ENCODE assay signal across 17 mouse cellular contexts in genomic region chr3:156414431-156415427, GRCm38 (mm10).
DNase-seq lines count a peak whose midpoint lies in the region; ATAC-seq and TF ChIP-seq lines count a peak whose summit lies in the region.
"Had no signal": no experiment of that assay in that cellular context is flagged by ENCODE, and none has a peak within 500 bp of the region (broad histone marks: within the 10 kb centered on the region; RNA-seq: fewer than 3 reads in every experiment).

No protein-coding gene starts in this region.

- DNase-seq in embryonic facial prominence, embryonic 11.5 days (ENCODE audit: low spot score) = no peak
- DNase-seq in embryonic facial prominence, embryonic 10.5 days (ENCODE audit: low spot score) = no peak
- no peak for DNase-seq in midbrain, postnatal 0 days (ENCODE audit: low spot score)
- peak; percentile 72 for DNase-seq in R1 (ENCODE audit: low read depth, low spot score)
- no peak for DNase-seq in urinary bladder, postnatal 10 days (ENCODE audit: low spot score)
- DNase-seq in right cerebral cortex, postnatal 36 days (ENCODE audit: low spot score in 2 of 2) = no peak
- DNase-seq: cerebellum, postnatal 14 days; kidney, adult 11 months; kidney, postnatal 14 days; lung, adult 2 months; thymus, adult 2 months had no signal

- no peaks in the 10 kb centered on the region for H3K27me3 ChIP-seq in embryonic facial prominence, embryonic 11.5 days (ENCODE audit: control insufficient read depth, insufficient read depth, low read length)
- no peaks in the 10 kb centered on the region for H3K27me3 ChIP-seq in embryonic facial prominence, embryonic 10.5 days (replicated peaks; ENCODE audit: low read depth, poor library complexity, severe bottlenecking)
- H3K27me3 ChIP-seq in midbrain, embryonic 12.5 days = no peaks in the 10 kb centered on the region
- no peaks in the 10 kb centered on the region for H3K27me3 ChIP-seq in midbrain, postnatal 0 days (ENCODE audit: insufficient read depth, low read length)
- H3K27me3 ChIP-seq: heart, embryonic 13.5 days; neural tube, embryonic 13.5 days had no signal

- H3K4me3 ChIP-seq in embryonic facial prominence, embryonic 11.5 days (ENCODE audit: low read depth, low read length) = no peak overlapping the region
- H3K4me3 ChIP-seq in embryonic facial prominence, embryonic 10.5 days = no peak overlapping the region
- no peak overlapping the region for H3K4me3 ChIP-seq in midbrain, embryonic 12.5 days
- H3K4me3 ChIP-seq in midbrain, postnatal 0 days (ENCODE audit: low read depth, low read length) = no peak overlapping the region
- H3K4me3 ChIP-seq: heart, embryonic 13.5 days; hindbrain, embryonic 10.5 days; neural tube, embryonic 13.5 days had no signal

- H3K9ac ChIP-seq in embryonic facial prominence, embryonic 11.5 days (replicated peaks; ENCODE audit: low read length) = no peak overlapping the region
- H3K9ac ChIP-seq in midbrain, embryonic 12.5 days (replicated peaks) = no peak overlapping the region
- H3K9ac ChIP-seq in midbrain, postnatal 0 days (replicated peaks; ENCODE audit: low read length, poor library complexity, severe bottlenecking) = no peak overlapping the region
- H3K9ac ChIP-seq: heart, embryonic 13.5 days; neural tube, embryonic 13.5 days had no signal

- peak; percentile 39; the same call in 1 of the 2 replicates for ATAC-seq in embryonic facial prominence, embryonic 11.5 days (replicated peaks; ENCODE audit: insufficient number of reproducible peaks, low FRiP score, low TSS enrichment, low read depth)
- peak; percentile 44; the same call in 1 of the 2 replicates for ATAC-seq in midbrain, embryonic 12.5 days (ENCODE audit: low FRiP score, low read depth)
- no peak for ATAC-seq in midbrain, postnatal 0 days (ENCODE audit: low FRiP score)
- ATAC-seq in neutrophil, adult 5-6 weeks (ENCODE audit: extremely low read depth, insufficient number of reproducible peaks, low FRiP score, poor library complexity, severe bottlenecking) = 0 out of 2 replicates have a peak, but pooled peaks have one; percentile 16

- H3K9me3 ChIP-seq in embryonic facial prominence, embryonic 11.5 days (replicated peaks; ENCODE audit: control insufficient read depth, low read length) = no peaks in the 10 kb centered on the region
- no peaks in the 10 kb centered on the region for H3K9me3 ChIP-seq in embryonic facial prominence, embryonic 10.5 days
- H3K9me3 ChIP-seq in midbrain, embryonic 12.5 days = no peaks in the 10 kb centered on the region
- no peaks in the 10 kb centered on the region for H3K9me3 ChIP-seq in midbrain, postnatal 0 days (ENCODE audit: low read length)
- H3K9me3 ChIP-seq: heart, embryonic 13.5 days; hindbrain, embryonic 10.5 days; neural tube, embryonic 13.5 days had no signal

- H3K27ac ChIP-seq in embryonic facial prominence, embryonic 11.5 days (replicated peaks; ENCODE audit: low read depth, low read length) = no peak overlapping the region
- H3K27ac ChIP-seq in embryonic facial prominence, embryonic 10.5 days (replicated peaks) = no peak overlapping the region
- no peak overlapping the region for H3K27ac ChIP-seq in midbrain, embryonic 12.5 days (replicated peaks)
- H3K27ac ChIP-seq in midbrain, postnatal 0 days (ENCODE audit: low read depth, low read length) = no peak overlapping the region
- H3K27ac ChIP-seq: heart, embryonic 13.5 days; hindbrain, embryonic 10.5 days; macrophage; neural tube, embryonic 13.5 days had no signal

- H3K4me1 ChIP-seq in embryonic facial prominence, embryonic 11.5 days (ENCODE audit: control insufficient read depth, insufficient read depth, low read length) = no peaks in the 10 kb centered on the region
- H3K4me1 ChIP-seq in embryonic facial prominence, embryonic 10.5 days = no peaks in the 10 kb centered on the region
- H3K4me1 ChIP-seq in midbrain, embryonic 12.5 days = no peaks in the 10 kb centered on the region
- H3K4me1 ChIP-seq in midbrain, postnatal 0 days (ENCODE audit: insufficient read depth, low read length) = no peaks in the 10 kb centered on the region
- H3K4me1 ChIP-seq: heart, embryonic 13.5 days; hindbrain, embryonic 10.5 days; neural tube, embryonic 13.5 days had no signal

- no peak for TF ChIP-seq CTCF in midbrain, postnatal 0 days (IDR thresholded peaks at IDR 0.05)

- no peak overlapping the region for H3K4me2 ChIP-seq in embryonic facial prominence, embryonic 11.5 days (ENCODE audit: low read depth, low read length)
- H3K4me2 ChIP-seq in midbrain, embryonic 12.5 days (replicated peaks) = no peak overlapping the region
- no peak overlapping the region for H3K4me2 ChIP-seq in midbrain, postnatal 0 days (ENCODE audit: low read depth, low read length, poor library complexity, severe bottlenecking)
- H3K4me2 ChIP-seq: heart, embryonic 13.5 days; neural tube, embryonic 13.5 days had no signal

- WGBS in embryonic facial prominence, embryonic 11.5 days = 89% methylated on average over 13 of the region's 13 CpGs
- 85% methylated on average over 13 of the region's 13 CpGs for WGBS in embryonic facial prominence, embryonic 10.5 days
- 91% methylated on average over 13 of the region's 13 CpGs for WGBS in midbrain, embryonic 12.5 days
- 92% methylated on average over 13 of the region's 13 CpGs for WGBS in midbrain, postnatal 0 days

- H3K36me3 ChIP-seq in embryonic facial prominence, embryonic 11.5 days (replicated peaks; ENCODE audit: control insufficient read depth, insufficient read depth, low read depth, low read length) = no peaks in the 10 kb centered on the region
- no peaks in the 10 kb centered on the region for H3K36me3 ChIP-seq in embryonic facial prominence, embryonic 10.5 days (replicated peaks)
- no peaks in the 10 kb centered on the region for H3K36me3 ChIP-seq in midbrain, embryonic 12.5 days
- H3K36me3 ChIP-seq in midbrain, postnatal 0 days (ENCODE audit: insufficient read depth, low read length) = no peaks in the 10 kb centered on the region
- H3K36me3 ChIP-seq: heart, embryonic 13.5 days; hindbrain, embryonic 10.5 days; neural tube, embryonic 13.5 days had no signal
